Mouse (Mus musculus): ENCODE measurements around the gene Mdk. TPM values are rescaled to one million over a fixed set of nuclear protein-coding genes. Genes with fewer than 3 reads are reported as not detected.

The Mdk gene
- polyA plus RNA-seq, 2 experiments: 1,171 to 1,381 TPM

GRCm38 (mm10) chr2:91923415-91924337 is 8.4 kb downstream of the Mdk start:
- 5% methylated on average over 54 of the region's 54 CpGs for WGBS
- no peak overlapping the region for H3K9ac ChIP-seq (ENCODE audit: low read depth, low read length, severe bottlenecking)
- no peaks in the 10 kb centered on the region for H3K9me3 ChIP-seq (ENCODE audit: control insufficient read depth, low read length)
- no peak for TF ChIP-seq POLR2A (IDR thresholded peaks at IDR 0.05; ENCODE audit: borderline replicate concordance, extremely low read depth, insufficient read depth, insufficient read length)
- DNase-seq (ENCODE audit: low spot score) (peak; percentile 82), ATAC-seq (ENCODE audit: low FRiP score, low read depth) (peak; percentile 38; the same call in 1 of the 2 replicates)
- H3K36me3 ChIP-seq (ENCODE audit: control insufficient read depth, insufficient read depth, low read length): peaks cover 3% of the 10 kb centered on the region; the same call in 1 of the 2 replicates
- H3K4me1 ChIP-seq (ENCODE audit: control insufficient read depth, insufficient read depth, low read length): peaks cover 18% of the 10 kb centered on the region
- H3K27me3 ChIP-seq (ENCODE audit: control insufficient read depth, insufficient read depth, low read length): peaks cover 37% of the 10 kb centered on the region
- H3K4me3 ChIP-seq (replicated peaks; ENCODE audit: low read length): peak overlapping the region; percentile 54
- peak overlapping the region; percentile 94 for H3K4me2 ChIP-seq (replicated peaks; ENCODE audit: low read depth, low read length, severe bottlenecking)
- H3K27ac ChIP-seq (replicated peaks; ENCODE audit: low read depth, low read length): no peak overlapping the region

- H3K4me2 ChIP-seq (replicated peaks; ENCODE audit: low read depth, low read length, severe bottlenecking): peak overlapping the region; percentile 94
- H3K36me3 ChIP-seq (ENCODE audit: control insufficient read depth, insufficient read depth, low read length): peaks cover 11% of the 10 kb centered on the region
- TF ChIP-seq POLR2A (IDR thresholded peaks at IDR 0.05; ENCODE audit: borderline replicate concordance, extremely low read depth, insufficient read depth, insufficient read length): no peak
- WGBS: 2% methylated on average over 35 of the region's 37 CpGs
- H3K27me3 ChIP-seq (ENCODE audit: control insufficient read depth, insufficient read depth, low read length): peaks cover 37% of the 10 kb centered on the region
- no peaks in the 10 kb centered on the region for H3K9me3 ChIP-seq (ENCODE audit: control insufficient read depth, low read length)
- H3K27ac ChIP-seq (replicated peaks; ENCODE audit: low read depth, low read length): no peak overlapping the region
- ATAC-seq (ENCODE audit: low FRiP score, low read depth): no peak
- DNase-seq (ENCODE audit: low spot score): no peak
- peak overlapping the region; percentile 54 for H3K4me3 ChIP-seq (replicated peaks; ENCODE audit: low read length)
- peaks cover 18% of the 10 kb centered on the region for H3K4me1 ChIP-seq (ENCODE audit: control insufficient read depth, insufficient read depth, low read length)
- H3K9ac ChIP-seq (ENCODE audit: low read depth, low read length, severe bottlenecking): no peak overlapping the region
Observed at GRCm38 (mm10) chr2:91922586-91923414, 9.3 kb downstream of the Mdk start.

DNA sequence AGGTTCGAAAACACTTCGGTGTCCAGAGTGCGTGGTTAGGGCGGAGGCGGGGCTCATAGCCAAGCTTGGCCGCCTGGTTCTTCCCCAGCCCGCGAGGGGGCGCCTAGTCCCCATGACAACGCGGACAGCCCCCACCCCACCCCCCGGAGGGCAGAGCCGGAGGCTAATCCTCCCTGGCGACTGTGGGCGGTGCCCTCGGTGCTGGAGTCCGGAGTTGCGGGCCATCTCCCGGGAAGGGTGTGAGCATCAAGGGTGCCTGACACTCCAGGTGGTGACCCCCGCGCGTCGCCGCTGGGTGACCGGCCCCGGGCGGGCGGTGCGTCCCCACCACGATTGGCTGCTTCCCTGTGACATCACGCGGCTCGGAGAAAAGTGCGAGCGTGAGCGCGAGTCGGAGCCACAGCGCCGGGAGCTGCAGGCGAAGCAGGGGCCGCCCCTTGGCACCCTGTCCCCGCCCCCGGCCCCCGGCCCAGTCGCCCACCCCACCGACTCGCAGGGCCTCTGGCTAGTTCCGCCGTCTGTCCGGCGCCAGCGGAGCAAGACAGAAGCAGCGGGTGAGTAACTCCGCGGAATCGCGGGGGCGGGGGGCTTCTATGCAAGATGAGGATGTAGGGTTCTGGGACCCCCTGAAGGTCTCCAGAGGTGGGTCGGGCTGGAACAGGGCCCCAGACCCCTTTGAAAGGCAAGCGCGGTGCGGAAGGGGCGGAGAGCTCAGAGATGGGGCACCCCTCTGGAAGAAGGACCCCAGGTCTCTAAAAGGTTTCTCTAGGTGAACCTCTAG is 10.1 kb downstream of the Mdk start:
- H3K4me1 ChIP-seq (ENCODE audit: control insufficient read depth, insufficient read depth, low read length): peaks cover 18% of the 10 kb centered on the region
- ATAC-seq (ENCODE audit: low FRiP score, low read depth): peak; percentile 58
- peak overlapping the region; percentile 54 for H3K4me3 ChIP-seq (replicated peaks; ENCODE audit: low read length)
- H3K9ac ChIP-seq (ENCODE audit: low read depth, low read length, severe bottlenecking): peak overlapping the region; percentile 26; the same call in 1 of the 2 replicates
- H3K9me3 ChIP-seq (ENCODE audit: control insufficient read depth, low read length): no peaks in the 10 kb centered on the region
- peak; percentile 30 for DNase-seq (ENCODE audit: low spot score)
- H3K27ac ChIP-seq (replicated peaks; ENCODE audit: low read depth, low read length): no peak overlapping the region
- whole genome bisulfite sequencing: under 1% methylated on average over 49 of the region's 64 CpGs
- peak overlapping the region; percentile 94 for H3K4me2 ChIP-seq (replicated peaks; ENCODE audit: low read depth, low read length, severe bottlenecking)
- peaks cover 37% of the 10 kb centered on the region for H3K27me3 ChIP-seq (ENCODE audit: control insufficient read depth, insufficient read depth, low read length)
- TF ChIP-seq POLR2A (IDR thresholded peaks at IDR 0.05; ENCODE audit: borderline replicate concordance, extremely low read depth, insufficient read depth, insufficient read length): no peak
- H3K36me3 ChIP-seq (ENCODE audit: control insufficient read depth, insufficient read depth, low read length): peaks cover 20% of the 10 kb centered on the region

- H3K27me3 ChIP-seq (ENCODE audit: control insufficient read depth, insufficient read depth, low read length): peaks cover 37% of the 10 kb centered on the region
- no peak for TF ChIP-seq POLR2A (IDR thresholded peaks at IDR 0.05; ENCODE audit: borderline replicate concordance, extremely low read depth, insufficient read depth, insufficient read length)
- ATAC-seq (ENCODE audit: low FRiP score, low read depth) (peak; percentile 31), DNase-seq (ENCODE audit: low spot score) (peak; percentile 74)
- peak overlapping the region; percentile 54 for H3K4me3 ChIP-seq (replicated peaks; ENCODE audit: low read length)
- peaks cover 18% of the 10 kb centered on the region for H3K4me1 ChIP-seq (ENCODE audit: control insufficient read depth, insufficient read depth, low read length)
- H3K9me3 ChIP-seq (ENCODE audit: control insufficient read depth, low read length): no peaks in the 10 kb centered on the region
- WGBS: 4% methylated on average over 31 of the region's 31 CpGs
- H3K4me2 ChIP-seq (replicated peaks; ENCODE audit: low read depth, low read length, severe bottlenecking): peak overlapping the region; percentile 94
- peaks cover 26% of the 10 kb centered on the region for H3K36me3 ChIP-seq (ENCODE audit: control insufficient read depth, insufficient read depth, low read length)
- H3K9ac ChIP-seq (ENCODE audit: low read depth, low read length, severe bottlenecking): no peak overlapping the region
- H3K27ac ChIP-seq (replicated peaks; ENCODE audit: low read depth, low read length): no peak overlapping the region
Observed at GRCm38 (mm10) chr2:91921181-91921789, 10.8 kb downstream of the Mdk start.
